Mouse (Mus musculus) limb, embryonic 14.5 days (tissue): Measurements from ENCODE around the gene Ttc34. TPM values are rescaled to one million over a fixed set of nuclear protein-coding genes. Genes with fewer than 3 reads are reported as not detected.

Experiments used
- ATAC-seq: fragments of 200-750 bp; cut with Nextera tagmentation; 2 replicates; pipeline ENCODE4 v1.8.0; 2017; ENCODE audit warnings: low read depth, moderate number of reproducible peaks, moderate TSS enrichment; ENCODE audit not compliant: low FRiP score
- DNase-seq: peaks from one replicate; pipeline ENCODE4 v3.0.0-alpha.2; 2015; ENCODE audit warnings: low spot score
- H3K27ac ChIP-seq: fragments of 300-500 bp; sonication (generic); replicated peaks from 2 replicates; pipeline ENCODE4 v1.5.1; 2014; ENCODE audit warnings: low read depth, mild to moderate bottlenecking, low read length, moderate library complexity, mixed read lengths
- H3K27me3 ChIP-seq: fragments of 300-500 bp; sonication (generic); 2 replicates; pipeline ENCODE4 v1.6.1; 2014; ENCODE audit warnings: low read length, mixed read lengths; ENCODE audit not compliant: control insufficient read depth, insufficient read depth
- H3K36me3 ChIP-seq: fragments of 300-500 bp; sonication (generic); 2 replicates; pipeline ENCODE4 v1.6.1; 2014; ENCODE audit warnings: mild to moderate bottlenecking, low read length, moderate library complexity, mixed read lengths; ENCODE audit not compliant: control insufficient read depth, insufficient read depth
- H3K4me1 ChIP-seq: fragments of 300-500 bp; sonication (generic); 2 replicates; pipeline ENCODE4 v1.6.1; 2014; ENCODE audit warnings: antibody characterized with exemption, low read length, mixed read lengths; ENCODE audit not compliant: control insufficient read depth, insufficient read depth
- H3K4me2 ChIP-seq: fragments of 300-500 bp; sonication (generic); replicated peaks from 2 replicates; pipeline ENCODE4 v1.6.1; 2014; ENCODE audit warnings: low read depth, mild to moderate bottlenecking, low read length, moderate library complexity; ENCODE audit not compliant: severe bottlenecking
- H3K4me3 ChIP-seq: fragments of 300-500 bp; sonication (generic); replicated peaks from 2 replicates; pipeline ENCODE4 v1.5.1; 2014; ENCODE audit warnings: low read length
- H3K9ac ChIP-seq: fragments of 300-500 bp; sonication (generic); 2 replicates; pipeline ENCODE4 v1.6.1; 2014; ENCODE audit warnings: mild to moderate bottlenecking, low read depth, low read length, moderate library complexity; ENCODE audit not compliant: severe bottlenecking
- H3K9me3 ChIP-seq: fragments of 300-500 bp; sonication (generic); 2 replicates; pipeline ENCODE4 v1.6.1; 2016; ENCODE audit warnings: low read length; ENCODE audit not compliant: control insufficient read depth
- POLR2A ChIP-seq: fragments of 200-500 bp; IDR thresholded peaks from 2 replicates; pipeline ENCODE4 v1.8.0; 2012; ENCODE audit warnings: inconsistent platforms, mild to moderate bottlenecking, moderate library complexity, borderline replicate concordance; ENCODE audit not compliant: insufficient read depth, insufficient read length; ENCODE audit errors: extremely low read depth
- WGBS: fragments of 180-500 bp; shearing (Covaris S2); extraction: QIAGEN DNeasy Blood & Tissue Kit; methylation state at CpG from one replicate; pipeline ENCODE4 v1.1.7; 2014; 5-methylcytosine and 5-hydroxymethylcytosine counted together
- polyA plus RNA-seq, 2 experiments: library from polyadenylated mRNA; depleted of rRNA in 1 of 2; stranded (reverse) in 1 of 2; unstranded in 1 of 2; fragments of >200 nt; fragmentation: Nextera tagmentation in 1 of 2; extraction: Ambion mirVana in 1 of 2; gene quantifications; 2 replicates each; pipeline versions ENCODE4 v1.2.1 to v1.2.3; 2012 to 2014

The Ttc34 gene
- polyA plus RNA-seq, 2 experiments = 0.09 to 0.10 TPM

GRCm38 (mm10) chr4:154857366-154858240, 20.3 kb downstream of the Ttc34 start:
- no peak overlapping the region for H3K27ac ChIP-seq
- ATAC-seq (no peak), DNase-seq (no peak)
- no peak overlapping the region for H3K4me2 ChIP-seq
- H3K4me3 ChIP-seq = no peak overlapping the region
- no peak overlapping the region; the same call in 1 of the 2 replicates for H3K9ac ChIP-seq
- no peak for TF ChIP-seq POLR2A
- H3K9me3 ChIP-seq = 0 out of 2 replicates have a peak, but pooled peaks cover 3% of the 10 kb centered on the region
- H3K4me1 ChIP-seq = no peaks in the 10 kb centered on the region
- no peaks in the 10 kb centered on the region for H3K36me3 ChIP-seq
- H3K27me3 ChIP-seq = peaks cover 27% of the 10 kb centered on the region
- WGBS = 73% methylated on average over 10 of the region's 10 CpGs

- WGBS = 73% methylated on average over 3 of the region's 3 CpGs
- Histone ChIP-seq H3K4me3 (no peak overlapping the region), H3K4me1 (no peaks in the 10 kb centered on the region), H3K9me3 (0 out of 2 replicates have a peak, but pooled peaks cover 3% of the 10 kb centered on the region), H3K27me3 (peaks cover 27% of the 10 kb centered on the region), H3K4me2 (no peak overlapping the region), H3K9ac (no peak overlapping the region), H3K36me3 (no peaks in the 10 kb centered on the region), H3K27ac (no peak overlapping the region)
- DNase-seq = no peak
- ATAC-seq = no peak
- TF ChIP-seq POLR2A = no peak
Measured at GRCm38 (mm10) chr4:154858601-154859000, 21.3 kb downstream of the Ttc34 start.

GRCm38 (mm10) chr4:154861967-154862366, 24.7 kb downstream of the Ttc34 start:
- 77% methylated on average over 5 of the region's 5 CpGs for WGBS

GRCm38 (mm10) chr4:154863436-154863935, 26.2 kb downstream of the Ttc34 start:
- Histone ChIP-seq H3K4me3 (no peak overlapping the region), H3K27ac (peak overlapping the region; percentile 84), H3K9me3 (no peaks in the 10 kb centered on the region), H3K4me1 (peaks cover 13% of the 10 kb centered on the region), H3K36me3 (no peaks in the 10 kb centered on the region), H3K4me2 (no peak overlapping the region; the same call in 1 of the 2 replicates), H3K9ac (no peak overlapping the region), H3K27me3 (no peaks in the 10 kb centered on the region)
- TF ChIP-seq POLR2A = no peak
- DNase-seq = no peak
- no peak for ATAC-seq
- WGBS = 85% methylated on average over 3 of the region's 3 CpGs

More at GRCm38 (mm10) chr4:154861967-154862366, 24.7 kb downstream of the Ttc34 start:
- Histone ChIP-seq H3K27me3 (no peaks in the 10 kb centered on the region), H3K4me1 (peaks cover 13% of the 10 kb centered on the region), H3K9ac (no peak overlapping the region), H3K4me3 (no peak overlapping the region), H3K9me3 (0 out of 2 replicates have a peak, but pooled peaks cover 2% of the 10 kb centered on the region), H3K36me3 (no peaks in the 10 kb centered on the region), H3K4me2 (no peak overlapping the region), H3K27ac (no peak overlapping the region)
- no peak for DNase-seq
- TF ChIP-seq POLR2A = no peak
- no peak for ATAC-seq

- no peaks in the 10 kb centered on the region for H3K27me3 ChIP-seq
- no peaks in the 10 kb centered on the region for H3K36me3 ChIP-seq
- H3K4me3 ChIP-seq = peak overlapping the region; percentile 39
- H3K9ac ChIP-seq = peak overlapping the region; percentile 56
- ATAC-seq (peak; percentile 95), DNase-seq (peak; percentile 94)
- TF ChIP-seq POLR2A = peak; percentile 35; the same call in 1 of the 2 replicates
- H3K4me1 ChIP-seq = peaks cover 13% of the 10 kb centered on the region
- H3K27ac ChIP-seq = peak overlapping the region; percentile 84
- H3K4me2 ChIP-seq = peak overlapping the region; percentile 71
- WGBS = 2% methylated on average over 15 of the region's 18 CpGs
- no peaks in the 10 kb centered on the region for H3K9me3 ChIP-seq
Measured at GRCm38 (mm10) chr4:154864271-154864771, 27.1 kb downstream of the Ttc34 start.
